Mouse (Mus musculus) bone marrow, adult 2 months (tissue): Measurements from ENCODE around the gene Narf.

ENCODE experiments used
- CTCF ChIP-seq: fragments of 200-500 bp; IDR thresholded peaks from 2 replicates; pipeline ENCODE4 v1.5.1; 2011; ENCODE audit warnings: low read length, control low read depth; ENCODE audit not compliant: control insufficient read depth, insufficient read depth
- POLR2A ChIP-seq: fragments of 200-500 bp; IDR thresholded peaks from 2 replicates; pipeline ENCODE4 v1.6.1; 2011; ENCODE audit warnings: low read depth, mild to moderate bottlenecking, control low read depth, low read length, borderline replicate concordance; ENCODE audit not compliant: control insufficient read depth

- no peak for TF ChIP-seq CTCF
- no peak for TF ChIP-seq POLR2A
Measured at GRCm38 (mm10) chr11:121278011-121278410, 41.0 kb downstream of the Narf start.
